Mouse (Mus musculus): ENCODE results near the gene Trim38.
"Not testable (repeated sequence)": the region's sequence is repeated elsewhere in the genome, so short reads cannot be mapped to it uniquely, and the experiment has no call there.

Gene Trim38

GRCm38 (mm10) chr13:23746201-23747080, 23.3 kb upstream of the Trim38 start, which contains the start of gene Hist1h2bb:
Hist1h2bb (plus strand) TSS chr13:23746734.
- peak; percentile 62 to 72 for DNase-seq (ENCODE audit: low read depth in 1 of 2, low spot score in 2 of 2)

- no peak for DNase-seq (ENCODE audit: low read depth in 1 of 2, low spot score in 2 of 2)
Observed at GRCm38 (mm10) chr13:23747081-23747891, 22.4 kb upstream of the Trim38 start.

GRCm38 (mm10) chr13:23747892-23748288, 21.8 kb upstream of the Trim38 start:
- DNase-seq (ENCODE audit: low read depth in 1 of 2, low spot score in 2 of 2), result no peak

GRCm38 (mm10) chr13:23749563-23750121, 20.1 kb upstream of the Trim38 start:
- no peak for DNase-seq (ENCODE audit: low read depth in 1 of 2, low spot score in 2 of 2)

GRCm38 (mm10) chr13:23750839-23751477, 18.8 kb upstream of the Trim38 start, which contains the start of gene Hist1h2ab:
Hist1h2ab (plus strand) TSS chr13:23751126.
- not testable (repeated sequence) for DNase-seq (ENCODE audit: low read depth in 1 of 2, low spot score in 2 of 2)

GRCm38 (mm10) chr13:23751478-23751956, 18.2 kb upstream of the Trim38 start:
- DNase-seq (ENCODE audit: low read depth in 1 of 2, low spot score in 2 of 2), result peak in 1 of 2 experiments; percentile 30

- peak; percentile 61 to 66 for DNase-seq (ENCODE audit: low read depth in 1 of 2, low spot score in 2 of 2)
Observed at GRCm38 (mm10) chr13:23752067-23752741, 17.5 kb upstream of the Trim38 start, which contains the start of gene Hist1h3b. Hist1h3b (plus strand) TSS chr13:23752267.

GRCm38 (mm10) chr13:23752742-23753172, 17.0 kb upstream of the Trim38 start:
- no peak for DNase-seq (ENCODE audit: low read depth in 1 of 2, low spot score in 2 of 2)

GRCm38 (mm10) chr13:23753314-23754078, 16.2 kb upstream of the Trim38 start:
- no peak for DNase-seq (ENCODE audit: low read depth in 1 of 2, low spot score in 2 of 2)

- DNase-seq (ENCODE audit: low read depth in 1 of 2, low spot score in 2 of 2), result no peak
Observed at GRCm38 (mm10) chr13:23755000-23755399, 14.7 kb upstream of the Trim38 start.

- DNase-seq (ENCODE audit: low read depth in 1 of 2, low spot score in 2 of 2), result peak; percentile 72 to 77
Observed at GRCm38 (mm10) chr13:23756790-23757189, 12.9 kb upstream of the Trim38 start, which contains the start of gene Hist1h4b. Hist1h4b (plus strand) TSS chr13:23757013.

GRCm38 (mm10) chr13:23757211-23757773, 12.4 kb upstream of the Trim38 start:
- DNase-seq (ENCODE audit: low read depth in 1 of 2, low spot score in 2 of 2), result no peak

GRCm38 (mm10) chr13:23757921-23758320, 11.8 kb upstream of the Trim38 start:
- no peak for DNase-seq (ENCODE audit: low read depth in 1 of 2, low spot score in 2 of 2)

- no peak for DNase-seq (ENCODE audit: low read depth in 1 of 2, low spot score in 2 of 2)
Observed at GRCm38 (mm10) chr13:23759251-23759771, 10.4 kb upstream of the Trim38 start.

- no peak for DNase-seq (ENCODE audit: low read depth in 1 of 2, low spot score in 2 of 2)
Observed at GRCm38 (mm10) chr13:23759916-23760239, 9.8 kb upstream of the Trim38 start.

GRCm38 (mm10) chr13:23760240-23760971, 9.3 kb upstream of the Trim38 start:
- no peak for DNase-seq (ENCODE audit: low read depth in 1 of 2, low spot score in 2 of 2)

- DNase-seq (ENCODE audit: low read depth in 1 of 2, low spot score in 2 of 2), result peak; percentile 98 to 99
Observed at GRCm38 (mm10) chr13:23760972-23761864, 8.5 kb upstream of the Trim38 start, which contains the start of gene Hist1h4a. Hist1h4a (minus strand) TSS chr13:23761230.
